Mouse (Mus musculus) liver, embryonic 14.5 days (tissue): Measurements from ENCODE around the gene Osbpl3.

ENCODE experiments used
- CTCF ChIP-seq: IDR thresholded peaks from 2 replicates; pipeline ENCODE4 v1.5.1; 2016; ENCODE audit warnings: antibody characterized with exemption, low read depth, control low read depth
- EP300 ChIP-seq: IDR thresholded peaks from 2 replicates; pipeline ENCODE4 v1.6.1; 2016; ENCODE audit warnings: antibody characterized with exemption, low read depth

DNA sequence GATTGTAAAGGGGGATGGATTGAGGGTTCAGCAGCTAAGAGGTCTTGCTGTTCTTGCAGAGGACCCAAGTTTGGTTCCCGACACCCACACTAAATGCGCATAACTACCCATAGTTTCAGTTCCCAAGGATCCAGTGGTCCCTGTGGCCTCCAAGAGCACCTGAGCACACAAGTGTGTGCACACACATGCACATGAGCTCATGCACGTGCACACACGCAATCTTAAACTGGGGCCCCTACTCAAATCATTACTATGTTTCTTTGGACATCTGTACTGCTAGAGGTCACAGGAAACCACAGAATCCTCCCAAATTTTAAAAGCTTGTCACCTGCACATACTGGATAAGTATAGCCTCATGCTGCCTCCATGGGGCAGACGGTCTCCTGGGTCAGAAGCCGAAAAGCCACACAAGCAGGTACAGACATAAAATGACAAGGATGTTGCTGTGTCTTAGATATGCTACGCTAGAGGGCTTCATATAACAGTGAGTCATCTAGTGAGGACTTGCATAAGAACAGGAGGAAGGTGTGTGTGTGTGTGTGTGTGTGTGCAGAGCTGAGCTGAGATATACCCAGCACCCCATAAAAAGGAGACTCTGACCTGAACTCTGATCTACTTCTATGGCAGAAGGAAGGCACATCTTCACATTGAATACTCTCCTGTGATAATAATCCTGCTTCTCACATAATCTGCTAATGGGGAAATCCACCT is 139.1 kb downstream of the Osbpl3 start:
- TF ChIP-seq CTCF (no peak), EP300 (no peak)
